Mouse (Mus musculus) limb, embryonic 11.5 days (tissue): ENCODE results near the gene Cox4i1. TPM values are rescaled to one million over a fixed set of nuclear protein-coding genes. Genes with fewer than 3 reads are reported as not detected.

Source experiments
- ATAC-seq: fragments of 200-750 bp; cut with Nextera tagmentation; 2 replicates; pipeline ENCODE4 v1.8.0; 2017; ENCODE audit warnings: low read depth; ENCODE audit not compliant: insufficient number of reproducible peaks, low FRiP score, low TSS enrichment
- DNase-seq: peaks from one replicate; pipeline ENCODE4 v3.0.0-alpha.2; 2015; ENCODE audit warnings: low spot score
- H3K27ac ChIP-seq: fragments of 300-500 bp; sonication (generic); replicated peaks from 2 replicates; pipeline ENCODE4 v1.5.1; 2014; ENCODE audit warnings: low read depth, mild to moderate bottlenecking, low read length
- H3K27me3 ChIP-seq: fragments of 300-500 bp; sonication (generic); 2 replicates; pipeline ENCODE4 v1.6.1; 2014; ENCODE audit warnings: mild to moderate bottlenecking, low read length, mixed read lengths; ENCODE audit not compliant: control insufficient read depth, insufficient read depth
- H3K36me3 ChIP-seq: fragments of 300-500 bp; sonication (generic); 2 replicates; pipeline ENCODE4 v1.6.1; 2014; ENCODE audit warnings: mild to moderate bottlenecking, low read length, moderate library complexity, mixed read lengths; ENCODE audit not compliant: control insufficient read depth, insufficient read depth
- H3K4me1 ChIP-seq: fragments of 300-500 bp; sonication (generic); 2 replicates; pipeline ENCODE4 v1.6.1; 2014; ENCODE audit warnings: low read length, mixed read lengths; ENCODE audit not compliant: control insufficient read depth, insufficient read depth
- H3K4me2 ChIP-seq: fragments of 300-500 bp; sonication (generic); 2 replicates; pipeline ENCODE4 v1.6.1; 2014; ENCODE audit warnings: low read depth, mild to moderate bottlenecking, moderate library complexity; ENCODE audit not compliant: severe bottlenecking
- H3K4me3 ChIP-seq: fragments of 300-500 bp; sonication (generic); 2 replicates; pipeline ENCODE4 v1.5.1; 2014; ENCODE audit warnings: low read depth, low read length
- H3K9ac ChIP-seq: fragments of 300-500 bp; sonication (generic); 2 replicates; pipeline ENCODE4 v1.6.1; 2014; ENCODE audit warnings: mild to moderate bottlenecking, low read length
- H3K9me3 ChIP-seq: fragments of 300-500 bp; sonication (generic); 2 replicates; pipeline ENCODE4 v1.6.1; 2016; ENCODE audit warnings: low read length; ENCODE audit not compliant: control insufficient read depth
- WGBS: fragments of 180-500 bp; shearing (Covaris S2); extraction: QIAGEN DNeasy Blood & Tissue Kit; methylation state at CpG from one replicate; pipeline ENCODE4 v1.1.7; 2014; 5-methylcytosine and 5-hydroxymethylcytosine counted together
- polyA plus RNA-seq: library from polyadenylated mRNA; unstranded; fragments of >200 nt; fragmentation: Nextera tagmentation; extraction: Ambion mirVana; gene quantifications from 2 replicates; pipeline ENCODE4 v1.2.1, GENCODE M21; 2014

The Cox4i1 gene
- polyA plus RNA-seq, 1 experiment from 2014 or later, result 921 TPM

- no peaks in the 10 kb centered on the region for H3K27me3 ChIP-seq
- no peak overlapping the region for H3K27ac ChIP-seq
- peak; percentile 85 for DNase-seq
- no peaks in the 10 kb centered on the region for H3K4me1 ChIP-seq
- no peak overlapping the region for H3K9ac ChIP-seq
- H3K36me3 ChIP-seq, result no peaks in the 10 kb centered on the region
- 17% methylated on average over 10 of the region's 10 CpGs for WGBS
- H3K4me3 ChIP-seq, result no peak overlapping the region
- no peaks in the 10 kb centered on the region for H3K9me3 ChIP-seq
- no peak overlapping the region for H3K4me2 ChIP-seq
- ATAC-seq, result no peak
Measured at GRCm38 (mm10) chr8:120683602-120684001, 15.6 kb downstream of the Cox4i1 start.

DNA sequence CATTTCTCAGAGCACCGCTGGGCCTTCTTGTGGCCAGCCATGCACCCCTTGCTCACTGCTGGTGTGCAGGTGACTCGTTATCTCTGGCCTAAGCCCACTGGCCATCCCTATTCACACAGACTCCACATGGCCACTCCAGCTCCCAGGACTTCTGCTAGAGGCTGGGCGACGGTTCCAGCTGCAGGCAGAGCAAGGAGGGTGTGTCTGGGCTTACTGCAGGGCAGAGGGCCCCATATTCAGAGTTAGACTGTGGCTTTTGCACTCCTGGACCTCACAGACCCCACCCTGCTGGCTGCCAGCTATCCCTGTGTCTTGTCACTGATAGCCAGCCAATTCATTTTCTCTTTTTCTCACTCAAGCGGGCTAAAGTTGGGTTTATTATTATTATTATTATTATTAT lies 16.1 kb downstream of the Cox4i1 start:
- H3K27ac ChIP-seq, result no peak overlapping the region
- ATAC-seq (no peak), DNase-seq (no peak)
- no peaks in the 10 kb centered on the region for H3K9me3 ChIP-seq
- no peaks in the 10 kb centered on the region for H3K27me3 ChIP-seq
- H3K4me3 ChIP-seq, result no peak overlapping the region
- no peaks in the 10 kb centered on the region for H3K36me3 ChIP-seq
- no peaks in the 10 kb centered on the region for H3K4me1 ChIP-seq
- H3K4me2 ChIP-seq, result no peak overlapping the region
- WGBS, result 57% methylated on average over 5 of the region's 5 CpGs
- no peak overlapping the region for H3K9ac ChIP-seq

GRCm38 (mm10) chr8:120685097-120685496 lies 17.1 kb downstream of the Cox4i1 start:
- Histone ChIP-seq H3K4me2 (no peak overlapping the region), H3K9ac (no peak overlapping the region), H3K27ac (no peak overlapping the region), H3K4me3 (no peak overlapping the region), H3K36me3 (no peaks in the 10 kb centered on the region), H3K9me3 (no peaks in the 10 kb centered on the region), H3K27me3 (no peaks in the 10 kb centered on the region), H3K4me1 (no peaks in the 10 kb centered on the region)
- 65% methylated on average over 5 of the region's 5 CpGs for WGBS
- DNase-seq (no peak), ATAC-seq (no peak)

GRCm38 (mm10) chr8:120685591-120685990 lies 17.6 kb downstream of the Cox4i1 start:
- ATAC-seq (no peak), DNase-seq (no peak)
- no peak overlapping the region for H3K4me2 ChIP-seq
- no peak overlapping the region for H3K9ac ChIP-seq
- H3K9me3 ChIP-seq, result no peaks in the 10 kb centered on the region
- H3K4me3 ChIP-seq, result no peak overlapping the region
- no peaks in the 10 kb centered on the region for H3K4me1 ChIP-seq
- H3K27ac ChIP-seq, result no peak overlapping the region
- no peaks in the 10 kb centered on the region for H3K36me3 ChIP-seq
- no peaks in the 10 kb centered on the region for H3K27me3 ChIP-seq
- WGBS, result 84% methylated on average over 8 of the region's 8 CpGs

DNA sequence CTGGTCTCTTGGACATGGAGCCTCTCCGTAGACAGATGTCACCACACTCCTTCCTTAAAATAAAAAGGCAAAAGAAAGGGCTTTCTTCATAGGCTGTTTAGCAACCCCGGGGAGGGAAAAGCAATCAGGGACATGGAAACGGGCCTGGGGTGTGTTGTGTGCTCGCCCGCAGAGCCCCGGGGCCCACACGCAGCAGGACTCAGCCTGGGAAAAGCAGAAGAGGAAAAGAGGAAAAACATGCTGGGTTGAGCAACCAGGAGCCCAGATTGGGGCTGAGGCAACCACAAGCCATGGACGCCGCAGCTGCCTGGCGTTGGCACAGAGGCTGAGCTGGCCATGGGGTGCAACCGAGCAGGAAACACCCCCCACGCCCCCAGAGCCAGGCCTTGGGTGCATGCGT lies 18.0 kb downstream of the Cox4i1 start:
- WGBS, result 79% methylated on average over 13 of the region's 13 CpGs
- H3K4me2 ChIP-seq, result no peak overlapping the region
- H3K9me3 ChIP-seq, result no peaks in the 10 kb centered on the region
- H3K36me3 ChIP-seq, result no peaks in the 10 kb centered on the region
- H3K4me1 ChIP-seq, result no peaks in the 10 kb centered on the region
- H3K27me3 ChIP-seq, result no peaks in the 10 kb centered on the region
- DNase-seq (no peak), ATAC-seq (no peak)
- no peak overlapping the region for H3K4me3 ChIP-seq
- H3K27ac ChIP-seq, result no peak overlapping the region
- H3K9ac ChIP-seq, result no peak overlapping the region

GRCm38 (mm10) chr8:120686576-120686975 lies 18.6 kb downstream of the Cox4i1 start:
- H3K36me3 ChIP-seq, result no peaks in the 10 kb centered on the region
- no peaks in the 10 kb centered on the region for H3K27me3 ChIP-seq
- DNase-seq (no peak), ATAC-seq (no peak)
- no peaks in the 10 kb centered on the region for H3K9me3 ChIP-seq
- no peak overlapping the region for H3K4me3 ChIP-seq
- 82% methylated on average over 5 of the region's 5 CpGs for WGBS
- no peak overlapping the region for H3K27ac ChIP-seq
- H3K4me1 ChIP-seq, result no peaks in the 10 kb centered on the region
- H3K4me2 ChIP-seq, result no peak overlapping the region
- no peak overlapping the region for H3K9ac ChIP-seq

DNA sequence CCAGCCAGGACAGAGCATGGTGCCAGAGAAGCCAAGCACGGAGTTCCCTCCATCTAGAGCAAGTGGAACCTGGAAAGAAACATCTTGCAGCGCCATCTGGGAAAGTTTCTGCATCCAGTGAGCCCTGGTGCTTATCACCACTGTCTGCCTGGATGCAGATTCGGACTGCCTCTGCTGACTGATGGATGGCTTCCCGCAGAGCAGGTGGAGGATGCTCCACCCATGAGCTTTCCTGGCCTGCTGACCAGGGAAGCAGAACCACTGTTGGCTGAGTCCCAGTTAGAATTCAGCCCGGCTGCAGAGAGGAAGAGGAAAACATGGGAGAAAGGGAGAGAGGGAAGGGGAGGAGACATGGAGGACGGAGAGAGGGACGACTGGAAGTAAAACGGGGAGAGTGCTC lies 19.8 kb downstream of the Cox4i1 start:
- H3K4me2 ChIP-seq, result no peak overlapping the region
- H3K27me3 ChIP-seq, result no peaks in the 10 kb centered on the region
- no peak overlapping the region for H3K27ac ChIP-seq
- H3K4me1 ChIP-seq, result no peaks in the 10 kb centered on the region
- H3K4me3 ChIP-seq, result no peak overlapping the region
- no peaks in the 10 kb centered on the region for H3K36me3 ChIP-seq
- no peaks in the 10 kb centered on the region for H3K9me3 ChIP-seq
- no peak overlapping the region for H3K9ac ChIP-seq
- DNase-seq, result no peak
- 71% methylated on average over 8 of the region's 8 CpGs for WGBS
- no peak for ATAC-seq

DNA sequence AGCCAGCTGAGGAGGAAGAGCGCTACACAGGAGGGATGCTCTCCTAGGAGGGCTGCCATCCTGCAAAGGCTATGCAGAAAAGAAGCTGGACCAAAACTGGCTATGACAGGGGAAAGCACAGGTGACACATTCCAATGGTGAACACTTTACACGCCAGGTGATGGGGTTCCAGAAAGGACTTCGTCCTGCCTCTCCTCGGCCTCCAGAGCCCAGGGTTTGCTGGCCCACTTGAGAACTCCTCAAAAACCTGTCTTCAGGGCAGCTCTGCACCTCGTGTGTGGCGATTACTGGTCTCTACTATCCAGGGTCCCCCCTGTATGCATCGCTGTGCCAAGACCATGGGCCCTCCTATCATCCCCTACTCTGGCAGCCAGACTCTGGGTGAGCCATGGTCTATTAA lies 20.5 kb downstream of the Cox4i1 start:
- H3K4me3 ChIP-seq, result no peak overlapping the region
- no peak overlapping the region for H3K4me2 ChIP-seq
- H3K4me1 ChIP-seq, result no peaks in the 10 kb centered on the region
- DNase-seq (no peak), ATAC-seq (no peak)
- H3K9me3 ChIP-seq, result no peaks in the 10 kb centered on the region
- no peaks in the 10 kb centered on the region for H3K27me3 ChIP-seq
- H3K36me3 ChIP-seq, result no peaks in the 10 kb centered on the region
- H3K27ac ChIP-seq, result no peak overlapping the region
- no peak overlapping the region for H3K9ac ChIP-seq
- 81% methylated on average over 7 of the region's 7 CpGs for WGBS

- Histone ChIP-seq H3K4me2 (no peak overlapping the region), H3K27ac (no peak overlapping the region), H3K27me3 (no peaks in the 10 kb centered on the region), H3K36me3 (no peaks in the 10 kb centered on the region), H3K9ac (no peak overlapping the region), H3K9me3 (no peaks in the 10 kb centered on the region), H3K4me3 (no peak overlapping the region), H3K4me1 (peaks cover 4% of the 10 kb centered on the region; the same call in 1 of the 2 replicates)
- ATAC-seq (no peak), DNase-seq (no peak)
- WGBS, result 42% methylated on average over 4 of the region's 4 CpGs
Measured at GRCm38 (mm10) chr8:120692934-120693333, 24.9 kb downstream of the Cox4i1 start.
